Mouse (Mus musculus) frontal cortex, postnatal 14 days (tissue): ENCODE measurements around the gene Gm9603.
"Not testable (repeated sequence)": the region's sequence is repeated elsewhere in the genome, so short reads cannot be mapped to it uniquely, and the experiment has no call there.

Source experiments
- DNase-seq, 2 experiments: peaks; one replicate each; pipeline ENCODE4 v3.0.0; 2022; ENCODE audit warnings: low spot score in 2 of 2

Gene Gm9603

DNA sequence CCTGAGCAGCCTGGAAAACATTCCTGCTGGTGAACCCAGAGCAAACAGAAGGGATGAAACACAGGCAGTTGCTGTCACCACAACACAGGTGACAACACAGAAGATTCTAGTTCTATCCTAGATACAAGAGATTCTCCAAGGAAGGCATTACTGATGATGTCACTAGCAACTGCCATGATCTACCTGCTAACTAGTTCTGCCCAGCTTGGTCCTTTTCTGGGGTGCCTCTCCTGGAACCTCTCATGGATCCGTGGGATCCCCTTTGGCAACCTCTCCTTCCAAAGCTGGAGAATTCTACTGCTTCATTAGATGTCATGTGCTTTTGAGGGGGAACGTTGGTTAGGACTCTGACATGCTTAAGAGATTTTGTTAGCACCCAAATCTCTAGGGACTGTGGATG lies at the start of gene Gm9603:
Gene Gm9603, minus strand, starts transcription at position 101 of the 400 bp plus-strand sequence.
- DNase-seq: not testable (repeated sequence)

DNA sequence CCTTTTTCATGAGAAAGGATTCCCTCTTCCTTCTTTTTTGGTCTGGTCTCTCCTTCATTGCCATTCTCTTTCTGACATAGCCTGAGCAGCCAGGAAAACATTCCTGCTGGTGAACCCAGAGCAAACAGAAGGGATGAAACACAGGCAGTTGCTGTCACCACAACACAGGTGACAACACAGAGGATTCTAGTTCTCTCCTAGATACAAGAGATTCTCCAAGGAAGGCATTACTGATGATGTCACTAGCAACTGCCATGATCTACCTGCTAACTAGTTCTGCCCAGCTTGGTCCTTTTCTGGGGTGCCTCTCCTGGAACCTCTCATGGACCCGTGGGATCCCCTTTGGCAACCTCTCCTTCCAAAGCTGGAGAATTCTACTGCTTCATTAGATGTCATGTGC lies 54.3 kb downstream of the Gm9603 start, which contains the start of gene Gm8265:
Gene Gm8265, minus strand, starts transcription at position 101 of the 400 bp plus-strand sequence.
- DNase-seq: not testable (repeated sequence)
